Mouse (Mus musculus) cerebellum, postnatal 36 days (tissue): ENCODE measurements at regions not wholly inside any gene's neighbourhood (a gene's known extent, or its start where the extent isn't known, plus 50 kb on each side); places are given as distances from the start of the nearest gene placed in this dataset.
A peak's percentile ranks its signal among the peaks of the same experiment; 100 is the strongest.

ENCODE experiments used
- DNase-seq, 2 experiments: peaks; one replicate each; pipeline ENCODE4 v3.0.0; 2021 to 2022; ENCODE audit warnings: mixed read lengths in 2 of 2

GRCm38 (mm10) chr12:38928786-38929351, 149.7 kb downstream of the Etv1 start:
- peak; percentile 26 to 33 for DNase-seq

DNA sequence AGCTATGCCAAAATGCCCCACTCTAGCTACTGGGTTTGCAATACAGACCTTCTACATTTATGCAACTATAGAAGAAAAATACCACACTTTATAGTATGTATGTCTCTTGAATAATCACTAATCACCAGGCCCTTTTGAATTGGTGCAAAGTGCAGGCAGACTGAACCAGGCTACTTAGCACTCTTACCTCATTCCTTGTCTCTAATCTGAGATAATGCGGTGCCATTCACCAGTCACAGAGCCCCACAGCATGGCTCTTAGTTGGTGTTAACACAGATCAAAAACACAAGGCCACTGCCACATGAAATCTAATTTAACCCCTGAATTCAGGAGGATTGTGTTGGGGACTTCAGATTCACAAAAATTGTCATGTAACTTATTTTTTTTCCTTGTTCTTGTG, 150.5 kb downstream of the Etv1 start:
- no peak for DNase-seq

- no peak for DNase-seq
These were observed 152.6 kb downstream of the Etv1 start for GRCm38 (mm10) chr12:38931769-38932168.

DNA sequence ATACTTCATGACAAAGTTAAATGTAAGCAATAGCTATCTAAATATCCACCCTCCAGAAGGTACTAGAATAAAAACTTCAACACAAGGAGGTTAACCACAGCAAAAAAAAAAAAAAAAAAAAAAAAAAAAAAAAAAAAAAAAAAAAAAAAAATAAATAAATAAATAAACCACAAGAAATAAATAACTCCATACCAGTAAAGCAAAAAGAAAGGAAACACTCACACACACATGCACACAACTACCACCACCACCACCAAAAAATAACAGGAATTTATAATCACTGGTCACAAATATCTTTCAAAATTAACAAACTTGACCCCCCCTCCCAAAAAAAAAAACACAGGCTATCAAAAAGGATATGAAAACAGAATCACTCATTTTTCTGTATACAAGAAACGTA, 180.4 kb downstream of the Etv1 start:
- DNase-seq, result no peak

DNA sequence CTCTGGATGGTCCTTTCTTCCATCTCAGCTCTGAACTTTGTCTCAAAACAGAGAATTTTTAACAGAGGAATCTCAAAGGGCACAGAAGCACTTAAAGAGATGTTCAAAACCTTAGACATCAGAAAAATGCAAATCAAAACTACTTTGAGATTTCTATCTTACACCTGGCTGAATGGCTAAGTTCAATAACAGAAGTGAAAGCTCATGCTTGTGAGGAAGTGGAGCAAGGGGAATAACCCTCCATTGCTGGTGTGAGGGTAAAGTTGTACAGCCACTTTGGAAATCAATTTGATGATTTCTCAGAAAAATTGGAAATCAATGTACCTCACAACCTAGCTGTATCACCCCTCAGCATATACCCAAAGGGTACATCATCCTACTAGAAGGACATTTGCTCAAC, 183.1 kb downstream of the Etv1 start:
- no peak for DNase-seq

GRCm38 (mm10) chr12:38970347-38970746, 191.2 kb downstream of the Etv1 start:
- DNase-seq, result no peak

GRCm38 (mm10) chr12:38972205-38972604, 193.0 kb downstream of the Etv1 start:
- DNase-seq, result no peak

DNA sequence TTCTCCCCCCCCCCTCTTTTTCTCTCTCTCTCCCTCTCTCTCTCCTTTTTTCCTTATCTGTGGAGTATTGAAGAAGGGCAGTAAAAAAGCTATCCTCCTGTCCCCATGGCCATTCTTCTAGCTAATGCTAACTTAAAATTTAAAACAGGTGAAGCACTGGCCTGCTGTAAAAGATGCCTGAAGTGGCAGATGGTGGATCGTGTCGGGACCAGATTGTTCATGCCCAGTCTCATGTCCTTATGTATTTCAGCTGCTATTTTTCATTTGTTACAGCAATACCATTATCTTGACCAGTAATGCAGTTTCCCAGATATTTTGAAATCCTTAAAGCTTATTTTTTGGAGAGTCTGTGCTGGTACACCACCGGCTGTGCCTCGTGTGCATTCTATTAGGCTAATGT, 196.3 kb downstream of the Etv1 start:
- peak; percentile 54 to 56 for DNase-seq

DNA sequence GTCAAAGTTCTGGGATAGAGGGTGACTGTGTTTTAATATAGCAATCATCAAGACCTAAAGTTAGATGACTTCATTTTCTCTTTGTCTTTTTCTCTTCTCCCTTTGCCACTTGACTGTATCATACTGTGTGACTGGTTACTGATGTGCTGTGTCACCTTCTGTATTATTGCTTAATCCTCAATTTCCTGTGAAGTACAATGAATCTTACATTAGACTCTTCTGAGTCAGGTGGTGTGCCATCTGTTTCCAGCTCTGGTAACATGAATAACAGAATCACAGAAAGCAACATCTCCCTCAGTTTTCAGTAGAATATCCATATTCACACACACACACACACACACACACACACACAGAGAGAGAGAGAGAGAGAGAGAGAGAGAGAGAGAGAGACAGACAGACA, 203.2 kb downstream of the Etv1 start:
- peak in 1 of 2 experiments; percentile 19 for DNase-seq

DNA sequence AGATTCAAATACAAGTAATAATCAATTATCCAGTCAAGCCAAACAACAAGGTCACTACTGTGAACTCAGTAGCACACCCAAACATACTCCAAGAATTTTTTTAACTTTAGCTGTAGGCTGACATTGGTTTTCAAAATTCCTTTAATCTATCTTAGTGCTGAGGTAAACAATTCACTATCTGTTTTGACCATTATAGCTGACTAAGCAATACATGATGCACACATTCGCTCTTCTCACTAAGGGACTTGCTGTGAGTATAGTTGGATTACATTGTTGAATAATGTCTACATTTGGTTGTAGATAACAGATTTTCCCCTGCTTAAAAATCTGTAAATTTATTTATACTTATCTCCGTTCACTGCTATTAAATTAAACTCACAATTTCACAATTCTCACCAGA, 206.7 kb downstream of the Etv1 start:
- no peak for DNase-seq

GRCm38 (mm10) chr12:38986346-38986745, 207.2 kb downstream of the Etv1 start:
- DNase-seq, result no peak

DNA sequence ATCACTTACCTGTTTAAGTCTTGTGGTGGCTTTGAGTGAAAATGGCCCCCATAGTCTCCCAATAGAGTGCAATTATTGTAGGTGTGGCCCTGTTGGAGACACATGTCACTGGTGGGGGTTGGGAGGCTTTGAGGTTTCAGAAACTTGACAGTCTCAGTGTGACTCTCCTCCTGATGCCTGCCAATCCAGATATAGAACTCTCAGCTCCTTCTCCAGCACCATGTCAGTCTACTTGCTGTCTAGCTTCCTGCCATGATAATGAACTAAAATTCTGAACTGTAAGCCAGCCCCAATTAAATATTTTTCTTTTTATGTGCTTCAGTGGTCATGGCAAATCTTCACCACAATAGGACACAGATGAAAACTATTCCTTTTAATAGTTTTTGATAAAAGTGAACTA, 208.1 kb downstream of the Etv1 start:
- no peak for DNase-seq

GRCm38 (mm10) chr12:38987819-38988218, 208.6 kb downstream of the Etv1 start:
- no peak for DNase-seq

DNA sequence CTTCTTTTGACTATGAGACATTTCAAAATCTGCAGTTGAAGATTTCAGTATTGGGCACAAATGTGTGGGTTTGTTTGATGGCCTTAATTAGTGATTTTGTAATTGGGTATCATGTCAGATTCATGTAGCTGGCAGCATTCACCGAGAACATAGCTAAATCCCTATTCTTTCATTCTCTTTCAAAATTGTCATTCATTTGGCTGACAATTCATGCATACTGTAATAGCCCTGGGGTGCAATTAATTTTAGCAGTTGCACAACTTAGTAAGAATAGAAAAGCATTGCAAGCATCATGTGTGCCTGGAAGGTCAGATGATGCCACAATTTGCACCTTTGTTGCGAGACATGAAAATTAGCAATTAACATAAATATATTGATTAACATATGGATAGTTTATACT, 248.0 kb downstream of the Etv1 start:
- no peak for DNase-seq

DNA sequence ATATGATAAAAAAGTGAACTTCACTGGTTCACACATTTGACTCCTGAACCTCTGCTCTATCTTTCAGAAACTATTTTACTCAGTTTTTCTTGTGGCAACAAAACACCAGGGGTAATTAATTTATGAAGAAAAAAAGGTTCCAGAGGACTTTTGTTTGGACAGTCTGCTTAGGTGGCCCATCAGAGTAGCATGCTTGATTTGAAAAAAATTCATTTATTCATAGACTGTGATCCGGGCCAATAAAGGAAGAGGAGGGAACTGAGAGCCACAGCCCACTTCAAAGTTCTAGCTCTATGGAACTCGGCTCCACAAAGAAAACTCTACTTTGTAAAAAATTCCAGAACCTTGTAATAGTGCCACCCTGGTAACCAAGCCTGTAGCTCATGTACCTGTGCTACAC, 248.8 kb downstream of the Etv1 start:
- DNase-seq, result no peak

- DNase-seq, result no peak
These were observed 254.8 kb downstream of the Etv1 start for GRCm38 (mm10) chr12:39033982-39034381.

- no peak for DNase-seq
These were observed 257.4 kb downstream of the Etv1 start for GRCm38 (mm10) chr12:39036466-39037037.

DNA sequence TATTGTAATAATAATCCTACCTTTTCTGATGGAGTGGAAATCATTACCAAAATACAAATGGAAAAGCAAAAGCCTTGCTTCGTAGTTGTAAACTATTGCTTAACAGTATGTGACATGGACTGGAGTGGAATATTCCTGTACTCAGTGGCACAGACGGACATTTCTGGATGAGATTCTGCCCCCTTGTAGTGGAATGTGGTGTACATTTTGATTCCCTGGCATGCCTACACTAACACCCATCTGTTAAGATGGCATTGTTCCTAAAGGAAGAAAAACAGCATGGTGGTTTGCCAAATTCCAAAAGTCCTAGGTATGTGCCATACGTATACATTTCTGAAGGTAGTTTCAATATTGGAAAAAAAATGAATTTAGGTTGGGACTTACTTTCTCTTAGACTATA, 258.9 kb downstream of the Etv1 start:
- DNase-seq, result peak; percentile 60 to 81

DNA sequence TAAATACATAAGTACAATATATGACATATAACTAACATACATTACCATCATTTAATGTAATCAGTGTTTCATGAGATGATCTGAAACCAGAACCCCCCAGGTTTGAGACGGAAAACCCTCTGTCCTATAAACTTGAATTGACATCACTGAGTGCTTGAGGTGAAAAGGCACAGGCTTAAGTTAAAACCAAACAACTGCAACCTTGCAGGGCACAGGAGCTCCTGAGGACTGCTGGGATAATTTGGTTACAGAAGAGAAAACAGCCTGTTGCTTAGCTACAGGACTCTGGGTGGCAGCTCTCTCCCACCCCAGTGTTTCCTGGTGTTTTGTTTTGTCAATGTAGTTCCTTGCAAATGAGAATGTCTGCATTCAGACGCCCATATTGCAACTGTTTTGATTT, 259.5 kb downstream of the Etv1 start:
- DNase-seq, result peak in 1 of 2 experiments; percentile 43

DNA sequence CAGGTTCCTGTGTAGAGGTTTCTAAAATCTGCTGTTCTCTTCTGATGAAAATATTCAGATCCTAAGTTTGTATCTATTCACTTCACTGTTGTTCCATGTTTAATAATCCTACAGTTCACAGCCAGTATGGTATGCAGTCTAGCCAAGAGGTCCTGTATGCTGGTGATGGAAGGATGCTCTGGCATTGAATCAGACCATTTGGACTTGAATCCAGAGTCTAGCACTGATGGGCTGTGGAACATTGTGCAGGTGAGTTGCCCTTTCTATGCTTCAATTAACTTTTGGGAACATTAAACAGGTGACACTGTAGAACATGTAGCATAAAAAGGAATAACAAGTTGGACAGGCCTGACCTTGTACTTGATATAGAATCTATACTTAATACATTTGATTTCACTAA, 267.9 kb downstream of the Etv1 start:
- DNase-seq, result no peak

- peak; percentile 67 to 87 for DNase-seq
These were observed 269.3 kb downstream of the Etv1 start for GRCm38 (mm10) chr12:39048441-39048840.

GRCm38 (mm10) chr12:39048958-39049357, 269.8 kb downstream of the Etv1 start:
- peak; percentile 59 to 75 for DNase-seq

GRCm38 (mm10) chr12:39070331-39071045, 291.3 kb downstream of the Etv1 start:
- no peak for DNase-seq

- peak; percentile 72 to 75 for DNase-seq
These were observed 294.3 kb downstream of the Etv1 start for GRCm38 (mm10) chr12:39073289-39074022.
